Mouse (Mus musculus) kidney, postnatal 0 days (tissue): ENCODE measurements around the gene Rab1a. TPM values are rescaled to one million over a fixed set of nuclear protein-coding genes. Genes with fewer than 3 reads are reported as not detected.
A peak's percentile ranks its signal among the peaks of the same experiment; 100 is the strongest.

Experiments
- ATAC-seq: fragments of 200-750 bp; cut with Nextera tagmentation; replicated peaks from 2 replicates; pipeline ENCODE4 v1.8.0; 2017; ENCODE audit warnings: low read depth, moderate number of reproducible peaks, moderate TSS enrichment, moderate library complexity; ENCODE audit not compliant: low FRiP score
- DNase-seq: peaks from one replicate; pipeline ENCODE4 v3.0.0-alpha.2; 2016; ENCODE audit warnings: low spot score
- H3K27ac ChIP-seq: fragments of 300-500 bp; sonication (generic); 2 replicates; pipeline ENCODE4 v1.5.1; 2014; ENCODE audit warnings: mild to moderate bottlenecking
- H3K27me3 ChIP-seq: fragments of 300-500 bp; sonication (generic); 2 replicates; pipeline ENCODE4 v1.6.1; 2014; ENCODE audit warnings: low read length, mixed read lengths; ENCODE audit not compliant: insufficient read depth
- H3K36me3 ChIP-seq: fragments of 300-500 bp; sonication (generic); 2 replicates; pipeline ENCODE4 v1.6.1; 2014; ENCODE audit warnings: low read length, mixed read lengths; ENCODE audit not compliant: insufficient read depth
- H3K4me1 ChIP-seq: fragments of 300-500 bp; sonication (generic); replicated peaks from 2 replicates; pipeline ENCODE4 v1.6.1; 2014; ENCODE audit warnings: antibody characterized with exemption, low read length, mixed read lengths; ENCODE audit not compliant: insufficient read depth
- H3K4me2 ChIP-seq: fragments of 300-500 bp; sonication (generic); 2 replicates; pipeline ENCODE4 v1.6.1; 2014; ENCODE audit warnings: mild to moderate bottlenecking, low read length, moderate library complexity, mixed read lengths
- H3K4me3 ChIP-seq: fragments of 300-500 bp; sonication (generic); replicated peaks from 2 replicates; pipeline ENCODE4 v1.5.1; 2014; ENCODE audit warnings: low read depth, low read length
- H3K9ac ChIP-seq: fragments of 300-500 bp; sonication (generic); 2 replicates; pipeline ENCODE4 v1.6.1; 2014; ENCODE audit warnings: low read depth, low read length
- H3K9me3 ChIP-seq: fragments of 300-500 bp; sonication (generic); replicated peaks from 2 replicates; pipeline ENCODE4 v1.6.1; 2016; ENCODE audit warnings: low read length, inconsistent platforms, mixed read lengths
- CTCF ChIP-seq: IDR thresholded peaks from 2 replicates; pipeline ENCODE4 v1.5.1; 2016; ENCODE audit warnings: antibody characterized with exemption, low read depth, mild to moderate bottlenecking, moderate library complexity
- WGBS: fragments of 180-500 bp; shearing (Covaris S2); extraction: QIAGEN DNeasy Blood & Tissue Kit; methylation state at CpG from one replicate; pipeline ENCODE4 v1.1.7; 2014; 5-methylcytosine and 5-hydroxymethylcytosine counted together
- polyA plus RNA-seq: library from polyadenylated mRNA; unstranded; fragments of >200 nt; fragmentation: Nextera tagmentation; extraction: Ambion mirVana; gene quantifications from 2 replicates; pipeline ENCODE4 v1.2.1, GENCODE M21; 2015

The Rab1a gene
- polyA plus RNA-seq, 1 experiment from 2014 or later: 322 TPM

GRCm38 (mm10) chr11:20230286-20230685, 29.1 kb downstream of the Rab1a start:
- 76% methylated on average over 1 of the region's 1 CpGs for WGBS
- ATAC-seq: no peak
- H3K36me3 ChIP-seq: peaks cover 43% of the 10 kb centered on the region
- no peak for TF ChIP-seq CTCF
- H3K9me3 ChIP-seq: no peaks in the 10 kb centered on the region
- H3K4me3 ChIP-seq: no peak overlapping the region
- no peak overlapping the region for H3K9ac ChIP-seq
- peak overlapping the region; percentile 68; the same call in 1 of the 2 replicates for H3K27ac ChIP-seq
- H3K4me2 ChIP-seq: no peak overlapping the region
- DNase-seq: no peak
- H3K27me3 ChIP-seq: no peaks in the 10 kb centered on the region
- H3K4me1 ChIP-seq: no peaks in the 10 kb centered on the region

GRCm38 (mm10) chr11:20231128-20231878, 30.1 kb downstream of the Rab1a start:
- H3K4me2 ChIP-seq: no peak overlapping the region
- peak; percentile 37 for TF ChIP-seq CTCF
- H3K27ac ChIP-seq: peak overlapping the region; percentile 68; the same call in 1 of the 2 replicates
- ATAC-seq (peak; percentile 57; the same call in 1 of the 2 replicates), DNase-seq (peak; percentile 72)
- 65% methylated on average over 8 of the region's 8 CpGs for WGBS
- H3K4me1 ChIP-seq: no peaks in the 10 kb centered on the region
- H3K27me3 ChIP-seq: no peaks in the 10 kb centered on the region
- no peak overlapping the region for H3K9ac ChIP-seq
- no peaks in the 10 kb centered on the region for H3K9me3 ChIP-seq
- H3K36me3 ChIP-seq: peaks cover 46% of the 10 kb centered on the region
- H3K4me3 ChIP-seq: no peak overlapping the region

GRCm38 (mm10) chr11:20232016-20232755, 31.0 kb downstream of the Rab1a start:
- TF ChIP-seq CTCF: no peak
- ATAC-seq: no peak
- 54% methylated on average over 5 of the region's 5 CpGs for WGBS
- Histone ChIP-seq H3K9ac (no peak overlapping the region), H3K27ac (peak overlapping the region; percentile 66), H3K27me3 (no peaks in the 10 kb centered on the region), H3K9me3 (no peaks in the 10 kb centered on the region), H3K4me2 (no peak overlapping the region), H3K36me3 (peaks cover 54% of the 10 kb centered on the region), H3K4me3 (no peak overlapping the region), H3K4me1 (no peaks in the 10 kb centered on the region)
- DNase-seq: no peak

GRCm38 (mm10) chr11:20234233-20234632, 33.0 kb downstream of the Rab1a start:
- TF ChIP-seq CTCF: peak; percentile 37; the same call in 1 of the 2 replicates
- Histone ChIP-seq H3K4me3 (no peak overlapping the region), H3K36me3 (peaks cover 58% of the 10 kb centered on the region), H3K27me3 (no peaks in the 10 kb centered on the region), H3K9ac (no peak overlapping the region), H3K4me1 (no peaks in the 10 kb centered on the region), H3K4me2 (no peak overlapping the region), H3K27ac (no peak overlapping the region), H3K9me3 (no peaks in the 10 kb centered on the region)
- 66% methylated on average over 3 of the region's 3 CpGs for WGBS
- DNase-seq (no peak), ATAC-seq (no peak)

GRCm38 (mm10) chr11:20237018-20237417, 35.8 kb downstream of the Rab1a start:
- H3K4me3 ChIP-seq: no peak overlapping the region
- H3K36me3 ChIP-seq: peaks cover 73% of the 10 kb centered on the region
- no peak for ATAC-seq
- TF ChIP-seq CTCF: no peak
- no peak overlapping the region for H3K4me2 ChIP-seq
- 0 out of 2 replicates have a peak, but pooled peaks cover 4% of the 10 kb centered on the region for H3K4me1 ChIP-seq
- H3K27me3 ChIP-seq: no peaks in the 10 kb centered on the region
- H3K9me3 ChIP-seq: no peaks in the 10 kb centered on the region
- DNase-seq: no peak
- 93% methylated on average over 7 of the region's 7 CpGs for WGBS
- no peak overlapping the region for H3K27ac ChIP-seq
- no peak overlapping the region for H3K9ac ChIP-seq

GRCm38 (mm10) chr11:20237976-20238375, 36.7 kb downstream of the Rab1a start:
- ATAC-seq (no peak), DNase-seq (no peak)
- no peak overlapping the region for H3K9ac ChIP-seq
- no peak overlapping the region for H3K27ac ChIP-seq
- H3K4me3 ChIP-seq: no peak overlapping the region
- no peak for TF ChIP-seq CTCF
- H3K4me1 ChIP-seq: 0 out of 2 replicates have a peak, but pooled peaks cover 6% of the 10 kb centered on the region
- H3K36me3 ChIP-seq: peaks cover 73% of the 10 kb centered on the region
- no peaks in the 10 kb centered on the region for H3K9me3 ChIP-seq
- no peaks in the 10 kb centered on the region for H3K27me3 ChIP-seq
- no peak overlapping the region for H3K4me2 ChIP-seq
- WGBS: 94% methylated on average over 3 of the region's 3 CpGs
